Mouse (Mus musculus) stomach, embryonic 16.5 days (tissue): Measurements from ENCODE around the gene Dntt. TPM values are rescaled to one million over a fixed set of nuclear protein-coding genes. Genes with fewer than 3 reads are reported as not detected.

ENCODE experiments used
- ATAC-seq: fragments of 200-750 bp; cut with Nextera tagmentation; 2 replicates; pipeline ENCODE4 v1.8.0; 2017; ENCODE audit warnings: moderate number of reproducible peaks, moderate TSS enrichment; ENCODE audit not compliant: insufficient read depth, low FRiP score
- H3K27ac ChIP-seq: fragments of 300-500 bp; sonication (generic); 2 replicates; pipeline ENCODE4 v1.5.1; 2014; ENCODE audit warnings: low read length
- H3K27me3 ChIP-seq: fragments of 300-500 bp; sonication (generic); 2 replicates; pipeline ENCODE4 v1.6.1; 2014; ENCODE audit warnings: low read length, control low read depth, mixed read lengths; ENCODE audit not compliant: control insufficient read depth, insufficient read depth
- H3K36me3 ChIP-seq: fragments of 300-500 bp; sonication (generic); 2 replicates; pipeline ENCODE4 v1.6.1; 2014; ENCODE audit warnings: low read length; ENCODE audit not compliant: control insufficient read depth, insufficient read depth
- H3K4me1 ChIP-seq: fragments of 300-500 bp; sonication (generic); 2 replicates; pipeline ENCODE4 v1.6.1; 2014; ENCODE audit warnings: low read length, control low read depth, mixed read lengths; ENCODE audit not compliant: control insufficient read depth, insufficient read depth
- H3K4me2 ChIP-seq: fragments of 300-500 bp; sonication (generic); 2 replicates; pipeline ENCODE4 v1.6.1; 2014; ENCODE audit warnings: low read depth, low read length, mixed read lengths
- H3K4me3 ChIP-seq: fragments of 300-500 bp; sonication (generic); replicated peaks from 2 replicates; pipeline ENCODE4 v1.5.1; 2014; ENCODE audit warnings: mild to moderate bottlenecking, low read length
- H3K9ac ChIP-seq: fragments of 300-500 bp; sonication (generic); 2 replicates; pipeline ENCODE4 v1.6.1; 2014; ENCODE audit warnings: low read length
- H3K9me3 ChIP-seq: fragments of 300-500 bp; sonication (generic); replicated peaks from 2 replicates; pipeline ENCODE4 v1.6.1; 2016; ENCODE audit warnings: low read length, control low read depth; ENCODE audit not compliant: control insufficient read depth
- WGBS: fragments of 180-500 bp; shearing (Covaris S2); extraction: QIAGEN DNeasy Blood & Tissue Kit; methylation state at CpG from one replicate; pipeline ENCODE4 v1.1.7; 2014; 5-methylcytosine and 5-hydroxymethylcytosine counted together
- polyA plus RNA-seq: library from polyadenylated mRNA; unstranded; fragments of >200 nt; fragmentation: Nextera tagmentation; extraction: Ambion mirVana; gene quantifications from 2 replicates; pipeline ENCODE4 v1.2.1, GENCODE M21; 2015

Gene Dntt
- polyA plus RNA-seq, 1 experiment from 2014 or later, result not detected

DNA sequence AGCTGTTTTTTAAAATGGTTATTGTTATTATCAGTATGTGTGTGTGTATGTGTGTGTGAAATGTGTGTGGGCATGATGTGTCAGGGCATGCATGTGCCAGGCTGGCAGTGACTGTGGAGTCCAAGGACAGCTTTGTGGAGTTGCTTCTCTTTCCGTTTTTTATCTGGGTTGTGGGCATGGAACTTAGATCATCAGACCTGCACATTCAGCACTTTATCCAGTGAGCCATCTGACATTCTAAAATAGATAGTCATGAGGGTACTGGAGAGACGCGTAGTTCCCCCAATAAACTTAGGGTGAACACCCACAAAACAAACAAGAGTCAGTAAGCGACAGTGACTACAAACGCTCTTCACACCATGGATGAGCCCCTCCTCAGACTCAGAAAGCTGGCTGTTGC, 35.7 kb upstream of the Dntt start:
- Histone ChIP-seq H3K36me3 (no peaks in the 10 kb centered on the region), H3K9me3 (no peaks in the 10 kb centered on the region), H3K4me1 (no peaks in the 10 kb centered on the region), H3K4me3 (peak overlapping the region; percentile 16; the same call in 1 of the 2 replicates), H3K9ac (no peak overlapping the region), H3K4me2 (no peak overlapping the region; the same call in 1 of the 2 replicates), H3K27me3 (no peaks in the 10 kb centered on the region), H3K27ac (peak overlapping the region; percentile 44; the same call in 1 of the 2 replicates)
- WGBS, result 79% methylated on average over 5 of the region's 5 CpGs
- ATAC-seq, result no peak

DNA sequence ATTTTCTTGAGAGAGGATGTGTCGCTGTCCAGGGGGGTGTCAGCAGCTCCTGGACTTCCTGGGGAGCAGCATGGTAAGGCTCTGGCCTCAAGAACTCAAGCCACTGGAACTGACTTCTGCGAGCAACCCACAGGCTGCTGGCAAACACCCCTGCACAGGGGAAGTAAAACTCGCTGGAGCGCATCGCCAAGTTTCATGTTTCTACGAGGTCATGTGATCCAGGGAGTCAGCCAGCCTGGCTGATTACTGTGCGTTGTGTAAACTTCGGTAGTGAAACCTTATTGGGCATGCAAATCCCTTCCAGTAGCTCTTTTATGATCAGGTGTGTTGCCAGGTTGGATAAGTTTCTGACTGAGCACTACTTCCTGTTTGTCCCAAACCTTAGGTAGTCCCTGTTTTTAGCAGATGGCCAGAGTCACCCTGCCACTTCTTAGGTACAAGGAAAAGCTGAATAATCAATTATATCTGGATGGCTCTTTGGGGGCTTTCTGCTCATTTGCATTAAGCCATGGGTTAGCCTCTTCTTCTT, 35.0 kb upstream of the Dntt start, which contains the start of gene Blnk:
TSS of gene Blnk (minus strand) at position 479 of the 529 bp plus-strand sequence.
- H3K27me3 ChIP-seq, result no peaks in the 10 kb centered on the region
- H3K27ac ChIP-seq, result peak within 1 kb of the TSS; percentile 44
- no peaks in the 10 kb centered on the region for H3K36me3 ChIP-seq
- H3K4me3 ChIP-seq, result peak within 1 kb of the TSS; percentile 16; the same call in 1 of the 2 replicates
- H3K9ac ChIP-seq, result no peak within 1 kb of the TSS
- WGBS, result 34% methylated on average over 8 of the region's 8 CpGs
- ATAC-seq, result peak; percentile 85
- no peaks in the 10 kb centered on the region for H3K4me1 ChIP-seq
- peak within 1 kb of the TSS; percentile 18; the same call in 1 of the 2 replicates for H3K4me2 ChIP-seq
- H3K9me3 ChIP-seq, result no peaks in the 10 kb centered on the region

DNA sequence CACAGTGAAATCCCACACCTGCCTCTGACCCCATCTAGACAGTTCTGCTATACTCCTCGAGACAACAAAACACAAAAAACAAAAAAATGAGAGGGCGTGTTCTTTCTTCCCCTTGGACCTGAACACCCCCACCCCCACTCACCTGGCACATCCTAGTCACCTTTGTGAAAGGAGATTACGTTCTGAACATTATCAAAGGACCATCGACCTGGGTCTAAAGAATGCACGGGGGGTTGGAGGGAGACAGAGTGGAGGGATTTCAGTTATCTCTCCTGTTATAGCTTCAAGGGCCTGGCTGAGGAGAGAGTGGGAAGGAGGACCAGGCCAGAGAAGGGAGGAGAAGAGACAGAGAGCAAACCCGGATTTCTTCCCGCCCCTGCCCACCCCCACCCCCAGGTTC, 34.2 kb upstream of the Dntt start:
- Histone ChIP-seq H3K9me3 (no peaks in the 10 kb centered on the region), H3K36me3 (no peaks in the 10 kb centered on the region), H3K4me3 (no peak overlapping the region), H3K4me2 (no peak overlapping the region), H3K9ac (no peak overlapping the region), H3K27ac (no peak overlapping the region), H3K27me3 (no peaks in the 10 kb centered on the region), H3K4me1 (no peaks in the 10 kb centered on the region)
- WGBS, result 48% methylated on average over 7 of the region's 7 CpGs
- ATAC-seq, result no peak

DNA sequence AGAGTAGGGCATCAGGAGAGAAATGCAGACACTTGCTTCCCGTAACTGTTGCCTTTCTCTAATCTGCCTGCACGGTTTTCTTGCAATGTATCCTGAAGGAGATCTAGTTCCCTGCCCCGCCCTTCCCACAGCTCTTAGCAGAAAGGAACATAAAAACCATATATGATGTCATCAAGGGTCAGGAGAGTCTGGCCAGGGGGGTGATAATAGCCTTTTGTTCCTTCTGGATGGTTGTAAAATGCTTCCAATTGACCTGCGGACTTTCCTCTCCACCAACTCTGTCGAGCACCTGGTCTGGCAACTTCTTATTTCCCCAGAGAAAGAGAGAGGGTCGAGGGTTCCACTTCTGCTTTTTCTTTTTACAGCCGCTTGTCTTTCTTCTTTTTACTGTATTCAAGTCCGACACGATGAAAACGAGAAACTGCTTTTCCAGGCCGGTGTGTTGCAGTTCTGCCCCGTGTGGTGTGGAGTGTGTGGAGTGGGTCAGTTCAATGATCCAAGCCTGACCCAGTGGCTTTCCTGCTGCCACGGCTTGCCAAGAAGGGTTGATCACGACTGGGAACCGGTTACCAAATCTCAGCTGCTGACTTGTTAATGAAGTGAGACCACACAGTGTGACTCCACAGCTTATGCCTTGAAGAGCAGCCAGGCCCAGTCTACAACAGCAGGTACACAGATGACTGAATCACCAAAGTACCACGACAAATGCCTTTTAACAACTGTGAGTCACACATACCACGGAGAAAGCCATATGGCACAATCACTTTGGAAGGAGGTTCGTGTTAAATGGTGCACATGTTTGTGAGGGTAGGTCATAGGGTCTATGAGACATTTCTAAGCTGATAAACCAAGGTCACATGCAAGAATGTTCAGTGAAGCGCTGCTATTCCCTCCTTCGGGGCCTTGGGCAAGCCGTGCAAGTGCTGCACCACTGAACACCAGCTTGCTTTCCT, 33.4 kb upstream of the Dntt start:
- ATAC-seq, result no peak
- 55% methylated on average over 21 of the region's 21 CpGs for WGBS
- Histone ChIP-seq H3K9me3 (no peaks in the 10 kb centered on the region), H3K27me3 (no peaks in the 10 kb centered on the region), H3K4me1 (no peaks in the 10 kb centered on the region), H3K36me3 (no peaks in the 10 kb centered on the region), H3K4me3 (no peak overlapping the region), H3K4me2 (no peak overlapping the region), H3K9ac (no peak overlapping the region), H3K27ac (no peak overlapping the region)

DNA sequence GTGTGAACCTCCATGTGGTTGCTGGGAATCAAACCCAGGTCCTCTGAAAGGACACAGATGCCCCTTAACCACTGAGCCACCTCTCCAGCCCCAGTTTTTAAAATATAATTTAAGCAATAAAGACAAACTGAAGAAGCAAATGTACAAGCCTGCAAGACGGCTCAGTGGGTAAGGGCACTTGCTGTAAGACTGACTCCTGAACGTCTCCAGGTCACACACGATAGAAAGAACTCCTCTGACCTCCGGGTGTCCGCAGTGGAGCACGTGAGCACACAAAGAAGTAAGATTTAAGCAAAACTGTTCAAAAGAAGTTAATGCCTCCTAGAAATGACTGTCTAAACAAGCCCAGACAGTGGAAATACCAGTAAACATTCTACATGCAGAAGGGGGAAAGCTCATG, 32.4 kb upstream of the Dntt start:
- Histone ChIP-seq H3K4me3 (no peak overlapping the region), H3K4me2 (no peak overlapping the region), H3K27me3 (no peaks in the 10 kb centered on the region), H3K4me1 (no peaks in the 10 kb centered on the region), H3K9me3 (no peaks in the 10 kb centered on the region), H3K9ac (no peak overlapping the region), H3K36me3 (no peaks in the 10 kb centered on the region), H3K27ac (no peak overlapping the region)
- 78% methylated on average over 6 of the region's 6 CpGs for WGBS
- ATAC-seq, result no peak

DNA sequence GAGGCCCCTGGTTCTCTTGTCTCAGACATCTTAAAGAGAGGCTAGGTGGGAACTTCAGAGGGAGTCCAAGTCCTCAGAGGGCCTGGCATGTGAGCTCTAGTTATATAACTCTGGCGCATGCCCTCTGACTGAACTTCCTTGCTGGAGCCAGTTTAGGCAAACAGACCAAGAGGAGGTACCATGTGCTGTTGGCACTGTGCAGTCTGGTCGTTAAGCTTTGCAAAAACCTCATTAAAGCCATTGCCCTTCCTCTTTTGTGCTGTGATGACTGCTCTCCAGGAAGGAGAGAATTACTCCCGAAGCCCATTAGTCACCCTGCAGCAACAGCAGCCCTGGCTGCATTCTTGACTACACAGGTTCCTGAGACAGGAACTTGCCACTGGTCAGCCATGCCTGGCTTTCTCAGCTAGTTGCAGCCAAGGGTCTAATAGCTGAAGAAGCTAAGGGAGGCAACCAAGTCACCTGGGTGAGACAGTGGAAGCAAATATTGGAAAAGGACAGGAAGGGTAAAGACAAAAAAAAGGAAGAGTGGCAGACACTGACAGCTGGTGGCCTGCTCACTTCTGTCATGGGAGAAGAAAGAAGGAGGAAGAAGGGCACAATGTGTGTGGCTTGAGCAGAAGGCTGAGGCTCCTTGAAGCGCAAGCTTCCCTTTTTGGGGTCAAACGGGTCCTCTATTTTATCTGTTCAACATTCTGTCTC, 30.5 kb upstream of the Dntt start:
- Histone ChIP-seq H3K27me3 (no peaks in the 10 kb centered on the region), H3K9me3 (0 out of 2 replicates have a peak, but pooled peaks cover 4% of the 10 kb centered on the region), H3K9ac (no peak overlapping the region), H3K4me3 (no peak overlapping the region), H3K4me2 (no peak overlapping the region), H3K4me1 (no peaks in the 10 kb centered on the region), H3K36me3 (no peaks in the 10 kb centered on the region), H3K27ac (no peak overlapping the region)
- WGBS, result 51% methylated on average over 5 of the region's 5 CpGs
- no peak for ATAC-seq

DNA sequence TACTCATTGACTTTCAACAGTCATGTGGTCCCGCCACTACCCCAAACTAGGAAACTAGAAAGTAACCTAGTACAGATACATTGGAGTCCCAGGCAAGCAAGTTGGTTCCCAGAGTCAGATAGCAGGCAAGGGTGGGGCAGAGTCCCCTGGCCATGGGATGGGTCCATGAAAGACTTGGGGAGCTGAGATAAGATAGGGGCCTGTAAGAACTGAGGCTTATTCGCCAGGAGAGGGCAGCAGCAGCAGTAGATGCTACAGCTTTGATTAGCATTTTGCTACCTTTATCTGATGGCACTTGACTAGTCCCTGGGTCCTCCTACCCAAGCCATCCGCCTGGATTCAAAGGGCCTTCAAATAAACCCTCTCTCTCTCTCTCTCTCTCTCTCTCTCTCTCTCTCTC, 29.5 kb upstream of the Dntt start:
- Histone ChIP-seq H3K36me3 (no peaks in the 10 kb centered on the region), H3K4me3 (no peak overlapping the region), H3K9me3 (0 out of 2 replicates have a peak, but pooled peaks cover 4% of the 10 kb centered on the region), H3K4me2 (no peak overlapping the region), H3K27me3 (no peaks in the 10 kb centered on the region), H3K27ac (no peak overlapping the region), H3K4me1 (no peaks in the 10 kb centered on the region), H3K9ac (no peak overlapping the region)
- ATAC-seq, result no peak
- WGBS, result 57% methylated on average over 3 of the region's 3 CpGs

DNA sequence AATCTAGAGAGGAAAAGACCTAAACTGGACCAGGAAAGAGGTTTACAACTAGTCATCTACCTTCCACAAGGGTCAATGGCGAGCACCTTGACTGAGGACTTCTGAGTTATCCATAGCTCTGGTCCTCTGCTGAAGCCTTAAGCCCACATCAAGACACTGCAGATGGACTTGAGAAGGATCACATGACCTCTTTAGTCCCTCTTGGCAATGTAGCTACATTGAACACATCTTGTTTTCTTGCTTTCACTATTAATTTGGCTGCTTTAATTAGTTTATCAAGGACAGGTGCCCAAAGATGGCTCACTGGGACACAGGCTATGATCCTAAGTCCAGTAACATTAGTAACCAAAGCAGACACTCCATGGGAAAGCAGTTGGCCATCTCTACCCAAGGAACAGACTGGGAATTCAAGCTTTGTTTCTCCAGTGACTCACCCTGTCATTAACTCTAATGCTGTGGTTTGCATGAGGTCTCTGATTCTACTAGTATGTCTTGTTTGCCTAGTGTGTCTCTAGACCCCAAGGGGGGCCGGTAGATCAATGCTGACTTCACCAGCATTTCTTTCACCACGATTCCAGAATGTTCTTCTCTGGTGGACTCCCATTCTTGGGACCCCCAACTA, 25.3 kb upstream of the Dntt start:
- Histone ChIP-seq H3K4me2 (no peak overlapping the region), H3K9me3 (0 out of 2 replicates have a peak, but pooled peaks cover 4% of the 10 kb centered on the region), H3K27me3 (no peaks in the 10 kb centered on the region), H3K27ac (no peak overlapping the region), H3K4me1 (peaks cover 3% of the 10 kb centered on the region; the same call in 1 of the 2 replicates), H3K36me3 (no peaks in the 10 kb centered on the region), H3K9ac (no peak overlapping the region), H3K4me3 (no peak overlapping the region)
- no peak for ATAC-seq
- 84% methylated on average over 3 of the region's 3 CpGs for WGBS
